Mouse (Mus musculus): ENCODE measurements at regions not wholly inside any gene's neighbourhood (a gene's known extent, or its start where the extent isn't known, plus 50 kb on each side); places are given as distances from the start of the nearest gene placed in this dataset.
A peak's percentile ranks its signal among the peaks of the same experiment; 100 is the strongest.

DNA sequence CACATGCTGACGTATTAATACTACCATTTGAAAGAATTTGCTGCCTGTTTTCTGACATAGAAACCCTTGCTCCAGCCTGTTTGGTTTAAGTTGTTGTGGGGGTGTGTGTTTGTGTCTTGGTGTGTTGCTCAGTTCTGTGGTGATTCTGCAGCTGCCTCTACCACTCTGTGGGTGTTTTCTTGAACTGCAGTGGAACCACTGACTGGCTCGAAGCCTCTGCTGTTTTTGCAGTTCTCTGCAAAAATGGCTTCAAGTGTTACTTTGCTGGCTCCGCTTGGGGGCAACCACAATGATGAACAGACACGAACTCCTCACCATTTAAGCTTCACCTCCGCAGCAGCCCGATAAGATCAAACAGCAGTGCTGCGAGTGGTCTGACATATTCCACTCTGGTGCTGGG, 274.6 kb downstream of the Ets1 start:
- DNase-seq, result peak; percentile 70 to 81

- DNase-seq, result no peak
Measured at GRCm38 (mm10) chr9:32915633-32916032, 279.6 kb downstream of the Ets1 start.

DNA sequence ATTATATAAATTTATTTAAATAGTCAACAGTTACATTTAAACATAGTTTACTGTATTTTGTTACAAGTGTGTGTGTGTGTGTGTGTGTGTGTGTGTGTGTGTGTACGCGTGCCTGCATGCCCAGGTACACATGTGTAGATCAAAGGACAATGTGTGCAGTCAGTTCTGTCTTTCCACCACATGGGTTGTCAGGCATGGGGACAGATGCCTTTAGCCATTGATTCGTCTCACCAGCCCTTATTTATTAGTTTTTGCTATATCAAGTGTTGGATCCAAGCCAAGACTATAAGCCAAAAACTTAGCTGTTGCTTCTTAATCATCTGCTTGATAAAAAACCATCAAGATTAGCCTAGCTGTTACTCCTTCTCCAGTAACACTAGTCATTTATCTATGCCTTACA, 280.7 kb downstream of the Ets1 start:
- DNase-seq, result no peak

- no peak for DNase-seq
Measured at GRCm38 (mm10) chr9:32923925-32924324, 287.9 kb downstream of the Ets1 start.

- DNase-seq, result no peak
Measured at GRCm38 (mm10) chr9:32924333-32924886, 288.4 kb downstream of the Ets1 start.

- DNase-seq, result no peak
Measured at GRCm38 (mm10) chr9:32925036-32925435, 289.0 kb downstream of the Ets1 start.

- peak; percentile 54 to 75 for DNase-seq
Measured at GRCm38 (mm10) chr9:32925720-32926595, 289.9 kb downstream of the Ets1 start.

DNA sequence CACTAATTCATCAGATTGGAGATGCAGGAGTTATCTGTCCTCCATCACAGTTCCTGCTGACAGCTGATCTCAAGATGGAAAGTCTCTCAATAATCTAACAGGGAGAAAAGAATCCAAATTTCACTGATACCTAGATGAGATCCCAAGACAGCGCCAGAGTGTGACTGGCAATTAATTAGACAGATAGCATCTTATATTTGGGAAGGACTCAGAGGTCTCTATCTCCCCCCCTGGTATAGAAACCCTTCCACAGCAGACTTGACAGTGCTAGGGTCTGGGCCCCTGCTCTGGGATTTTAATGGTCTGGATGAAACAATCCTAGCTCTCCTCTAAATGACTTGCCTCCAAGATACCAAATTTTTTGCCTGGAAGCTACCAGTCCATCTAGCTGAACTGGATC, 291.6 kb downstream of the Ets1 start:
- no peak for DNase-seq

DNA sequence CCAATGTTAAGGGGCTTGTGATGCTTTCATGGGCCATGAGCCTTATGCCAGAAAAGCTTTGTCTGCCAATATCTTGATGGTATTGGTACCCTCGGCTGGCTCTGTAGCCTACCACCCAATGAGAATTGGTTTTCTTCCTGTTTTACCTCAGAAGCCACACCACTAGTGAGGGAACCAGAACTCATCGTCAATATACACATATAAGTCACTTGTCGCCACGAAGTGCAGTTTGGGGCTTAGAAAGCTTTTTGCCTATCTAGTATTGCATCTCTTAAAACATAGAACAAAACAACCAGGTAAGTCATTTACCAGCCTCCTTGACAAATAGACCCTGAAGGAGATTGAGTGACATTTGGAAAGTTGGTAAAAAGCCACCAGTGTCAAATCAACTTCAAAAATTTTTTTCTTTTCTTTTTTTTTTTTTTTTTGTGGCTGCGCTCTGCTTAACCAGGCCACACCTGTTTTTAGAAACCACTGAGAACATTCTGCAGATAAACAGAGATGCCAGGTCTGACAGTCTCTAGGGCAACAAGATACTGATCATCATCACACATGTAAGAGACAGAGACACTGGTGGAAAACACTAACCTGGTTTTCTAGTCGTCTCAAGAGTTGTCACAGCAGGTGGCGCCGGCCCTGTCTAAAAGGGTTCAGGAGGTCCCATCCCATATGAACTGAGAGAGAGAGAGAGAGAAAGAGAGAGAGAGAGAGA, 292.4 kb downstream of the Ets1 start:
- DNase-seq, result peak; percentile 84 to 93

GRCm38 (mm10) chr9:32929331-32929730, 293.3 kb downstream of the Ets1 start:
- no peak for DNase-seq

DNA sequence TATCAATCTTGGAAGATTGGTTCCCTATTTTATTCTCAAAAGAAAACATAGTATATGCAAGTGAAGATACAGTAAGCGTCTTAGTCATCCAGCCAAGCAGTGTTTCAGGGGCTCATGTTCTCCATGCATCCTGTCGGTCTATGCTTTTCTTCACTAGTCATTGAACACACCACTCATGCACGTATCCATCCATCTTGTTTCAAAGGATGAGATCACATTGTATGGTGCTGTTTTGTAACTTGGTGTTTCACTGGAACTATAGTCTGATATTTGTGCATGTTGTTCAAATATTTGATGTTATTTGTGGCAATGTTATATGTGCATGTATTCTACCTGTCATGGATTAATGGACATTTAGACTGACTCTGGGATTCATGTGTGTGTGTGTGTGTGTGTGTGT, 293.8 kb downstream of the Ets1 start:
- DNase-seq, result no peak

- DNase-seq, result peak; percentile 67 to 74
Measured at GRCm38 (mm10) chr9:32931266-32932005, 295.4 kb downstream of the Ets1 start.

- DNase-seq, result peak in 1 of 2 experiments; percentile 35
Measured at GRCm38 (mm10) chr9:32933237-32934071, 297.4 kb downstream of the Ets1 start.

- DNase-seq, result no peak
Measured at GRCm38 (mm10) chr9:32934436-32934835, 298.4 kb downstream of the Ets1 start.

DNA sequence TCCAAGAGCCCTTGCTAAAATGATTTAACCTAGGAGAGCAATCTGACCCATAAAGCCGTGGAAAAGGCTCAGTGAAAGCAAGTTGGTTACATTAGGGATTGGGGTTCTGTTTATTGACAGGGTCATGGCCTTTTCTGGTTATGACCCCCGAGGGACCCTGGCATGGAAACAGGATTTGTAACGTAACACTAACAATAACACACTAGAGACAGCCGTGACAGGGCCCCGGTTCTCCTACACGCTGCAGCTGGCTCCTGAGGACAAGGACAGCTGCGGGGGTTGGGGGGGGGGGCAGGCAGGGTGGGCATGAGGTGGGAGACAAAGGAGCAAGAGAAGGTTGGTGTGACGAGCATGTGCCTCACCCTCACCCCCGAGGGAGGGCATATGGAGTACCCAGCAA, 300.4 kb downstream of the Ets1 start:
- peak in 1 of 2 experiments; percentile 39 for DNase-seq

DNA sequence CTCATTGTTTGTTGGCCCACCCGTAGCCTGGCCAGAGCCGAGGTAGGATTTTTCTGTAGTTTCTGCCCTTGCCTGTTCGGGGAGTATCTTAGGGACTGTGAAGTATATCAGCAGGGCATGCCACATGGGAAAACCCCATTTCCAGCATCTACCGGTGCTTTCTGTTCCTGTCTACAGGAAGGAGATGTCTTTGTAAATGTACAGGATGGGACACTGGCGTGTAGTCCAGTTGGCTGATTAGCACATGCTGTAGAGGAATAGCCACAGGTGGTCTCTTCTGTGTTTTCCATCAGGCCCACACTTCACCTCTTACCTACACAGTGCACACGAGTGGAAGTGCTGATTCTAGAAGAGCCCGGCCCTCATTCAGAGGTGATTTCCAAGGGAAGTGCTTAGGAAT, 301.4 kb downstream of the Ets1 start:
- no peak for DNase-seq

GRCm38 (mm10) chr9:32938857-32939256, 302.8 kb downstream of the Ets1 start:
- DNase-seq, result no peak

GRCm38 (mm10) chr9:32939626-32940025, 303.6 kb downstream of the Ets1 start:
- no peak for DNase-seq

- DNase-seq, result peak; percentile 83
Measured at GRCm38 (mm10) chr9:32940111-32940813, 304.2 kb downstream of the Ets1 start.

GRCm38 (mm10) chr9:32940919-32941767, 305.1 kb downstream of the Ets1 start:
- peak; percentile 39 to 49 for DNase-seq

DNA sequence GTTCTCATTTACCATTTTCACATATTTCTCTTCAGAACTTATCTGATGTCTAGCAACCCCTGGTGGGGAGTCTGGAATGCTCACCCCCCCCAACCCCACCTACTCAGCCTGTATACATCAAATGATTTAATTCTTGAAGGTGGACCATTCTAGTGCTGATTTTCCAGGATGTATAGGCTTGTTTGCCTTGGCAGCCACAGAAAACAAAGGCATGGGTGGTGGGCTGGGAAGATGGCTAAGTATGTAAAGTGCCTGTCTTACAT, 305.7 kb downstream of the Ets1 start:
- DNase-seq, result peak; percentile 69 to 71

Measured in thymus, postnatal 36 days (tissue).